Mouse (Mus musculus) thymus, adult 18-20 months (tissue): ENCODE data around the gene Impdh2.

Experiments used
- DNase-seq, 2 experiments: peaks; one replicate each; pipeline ENCODE4 v3.0.0; 2022; ENCODE audit warnings: mixed read lengths in 2 of 2

The Impdh2 gene

DNA sequence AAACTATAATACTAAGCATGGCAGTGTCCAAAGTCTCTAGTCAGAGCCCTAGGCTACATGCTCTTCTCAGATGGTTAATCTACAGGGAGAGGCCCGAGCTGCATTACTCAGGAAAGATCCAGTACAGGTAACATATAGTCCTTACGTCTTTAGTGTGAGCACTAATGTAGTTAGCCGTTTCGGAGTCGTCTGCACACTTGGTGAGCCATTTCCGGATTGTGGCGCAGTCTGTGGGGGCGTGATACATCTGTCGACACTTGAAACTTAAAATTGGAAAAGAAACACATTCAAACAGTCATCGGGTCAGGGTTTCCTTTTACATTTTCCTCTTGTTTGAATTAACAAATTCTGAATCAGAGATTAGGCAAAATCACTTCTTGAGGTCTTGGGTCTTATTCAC, 51.4 kb downstream of the Impdh2 start:
- no peak for DNase-seq
